Mouse (Mus musculus) C2C12 (cell line): Measurements from ENCODE around the gene Mdk. TPM values are rescaled to one million over a fixed set of nuclear protein-coding genes. Genes with fewer than 3 reads are reported as not detected.

Experiments used
- H3K27me3 ChIP-seq: one replicate; pipeline ENCODE4 v1.6.1; 2011; ENCODE audit not compliant: control insufficient read depth, insufficient read depth, insufficient read length
- H3K36me3 ChIP-seq: one replicate; pipeline ENCODE4 v1.6.1; 2011; ENCODE audit not compliant: control insufficient read depth, insufficient read depth
- H3K4me3 ChIP-seq: one replicate; pipeline ENCODE4 v1.5.1; 2011; ENCODE audit warnings: mild to moderate bottlenecking, control low read depth; ENCODE audit not compliant: poor library complexity, insufficient read depth, severe bottlenecking
- H3K79me2 ChIP-seq: one replicate; pipeline ENCODE4 v1.6.1; 2011; ENCODE audit not compliant: control insufficient read depth, insufficient read depth
- H3K79me3 ChIP-seq: one replicate; pipeline ENCODE4 v1.6.1; 2011; ENCODE audit warnings: low read depth, control low read depth
- H3ac ChIP-seq: one replicate; pipeline ENCODE3; 2011; ENCODE audit warnings: low read depth; ENCODE audit not compliant: control insufficient read depth, insufficient read length
- CEBPB ChIP-seq: IDR thresholded peaks from one replicate; pipeline ENCODE4 v1.6.1; 2011; ENCODE audit warnings: low read depth, mild to moderate bottlenecking, control low read depth, moderate library complexity
- CTCF ChIP-seq: IDR thresholded peaks from one replicate; pipeline ENCODE4 v1.5.1; 2011; ENCODE audit not compliant: control insufficient read depth, insufficient read depth, insufficient read length
- FOSL1 ChIP-seq: IDR thresholded peaks from one replicate; pipeline ENCODE4 v1.8.0; 2011; ENCODE audit warnings: mild to moderate bottlenecking, low read length; ENCODE audit not compliant: poor library complexity, insufficient read depth, severe bottlenecking
- MAX ChIP-seq: IDR thresholded peaks from one replicate; pipeline ENCODE4 v1.6.1; 2011; ENCODE audit warnings: mild to moderate bottlenecking, control low read depth
- MYOD1 ChIP-seq: IDR thresholded peaks from one replicate; pipeline ENCODE4 v1.6.1; 2011; ENCODE audit warnings: low read depth; ENCODE audit not compliant: control insufficient read depth, insufficient read length
- MYOG ChIP-seq: IDR thresholded peaks from one replicate; pipeline ENCODE4 v1.6.1; 2011; ENCODE audit not compliant: control insufficient read depth, insufficient read length; ENCODE audit errors: extremely low read depth
- USF1 ChIP-seq: IDR thresholded peaks from one replicate; pipeline ENCODE4 v1.6.1; 2011; ENCODE audit warnings: low read depth, mild to moderate bottlenecking, control low read depth, moderate library complexity
- polyA plus RNA-seq: library from polyadenylated mRNA; unstranded; fragments of >200 nt; fragmentation: generic; extraction: Trizol; gene quantifications from one replicate; pipeline ENCODE4 v1.2.1, GENCODE M21; 2012; ENCODE audit warnings: missing spikeins

The Mdk gene
- polyA plus RNA-seq, 1 experiment: 0.33 TPM

DNA sequence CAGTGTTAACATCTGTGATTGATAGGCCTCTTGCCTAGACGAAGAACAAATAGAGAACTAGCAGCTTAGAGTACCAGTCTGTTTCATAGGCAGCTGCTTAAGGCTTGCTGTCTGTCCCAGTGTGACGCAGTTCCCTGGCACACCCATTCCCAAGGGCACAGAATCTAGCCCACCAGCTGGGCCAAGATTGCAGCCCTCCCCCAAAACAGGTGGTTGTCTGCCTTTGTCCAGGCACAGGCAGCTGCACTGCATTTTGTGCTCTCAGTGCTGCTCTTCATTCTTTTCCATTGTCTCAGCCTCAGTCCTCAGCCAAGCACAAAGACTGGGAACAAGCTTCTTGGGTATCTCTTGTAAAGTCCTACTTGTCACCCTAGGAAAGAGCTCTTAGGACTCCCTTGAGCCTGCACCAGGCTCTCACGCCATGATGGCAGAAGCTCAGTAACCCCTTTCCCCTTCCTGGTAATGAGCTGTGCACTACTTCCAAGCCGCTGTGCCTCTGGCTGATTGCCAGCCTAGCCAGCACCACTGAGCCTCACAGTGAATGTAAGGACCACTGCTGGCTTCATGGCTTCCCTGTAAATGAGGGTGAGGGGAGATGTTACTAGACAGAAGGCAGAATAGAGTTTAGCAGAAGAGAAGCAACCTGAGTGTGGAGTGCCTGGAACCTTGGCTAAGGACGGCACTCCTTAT is 27.3 kb downstream of the Mdk start:
- Histone ChIP-seq H3K4me3 (no peak overlapping the region), H3K79me2 (no peaks in the 10 kb centered on the region), H3K79me3 (no peaks in the 10 kb centered on the region), H3K36me3 (peaks cover 24% of the 10 kb centered on the region), H3K27me3 (no peaks in the 10 kb centered on the region), H3ac (no peak overlapping the region)
- TF ChIP-seq MYOD1 (no peak), CEBPB (no peak), MAX (no peak), MYOG (no peak), FOSL1 (no peak), CTCF (no peak), USF1 (no peak)

- Histone ChIP-seq H3K36me3 (peaks cover 13% of the 10 kb centered on the region), H3K4me3 (no peak overlapping the region), H3K79me3 (no peaks in the 10 kb centered on the region), H3ac (no peak overlapping the region), H3K79me2 (no peaks in the 10 kb centered on the region), H3K27me3 (no peaks in the 10 kb centered on the region)
- TF ChIP-seq FOSL1 (no peak), CEBPB (no peak), MYOD1 (no peak), USF1 (no peak), MAX (no peak), CTCF (no peak), MYOG (no peak)
Observed at GRCm38 (mm10) chr2:91903171-91903925, 28.7 kb downstream of the Mdk start.

DNA sequence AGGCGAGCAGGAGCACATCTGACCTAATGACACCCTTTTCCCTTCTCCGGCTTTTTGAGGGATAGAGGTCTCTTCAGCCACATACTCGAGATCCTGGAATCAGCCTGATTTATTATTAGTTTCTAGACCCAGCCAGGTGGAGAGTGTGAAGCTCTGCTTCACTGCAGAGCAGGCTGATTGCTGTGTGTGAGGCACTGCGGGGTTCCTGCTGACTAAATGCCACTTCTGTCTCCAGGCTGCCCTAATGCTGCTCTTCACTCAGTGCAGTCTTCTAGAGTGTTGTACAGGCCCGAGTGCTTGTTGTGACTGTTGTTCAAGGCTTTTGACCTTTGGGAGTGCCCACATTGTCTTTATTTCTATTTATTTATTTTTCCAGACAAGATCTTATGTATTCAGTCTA is 29.8 kb downstream of the Mdk start:
- Histone ChIP-seq H3ac (no peak overlapping the region), H3K36me3 (peaks cover 17% of the 10 kb centered on the region), H3K4me3 (no peak overlapping the region), H3K27me3 (no peaks in the 10 kb centered on the region), H3K79me3 (no peaks in the 10 kb centered on the region), H3K79me2 (no peaks in the 10 kb centered on the region)
- TF ChIP-seq MYOD1: no peak
- TF ChIP-seq USF1: no peak
- no peak for TF ChIP-seq MAX
- no peak for TF ChIP-seq CTCF
- TF ChIP-seq MYOG: no peak
- TF ChIP-seq CEBPB: no peak
- no peak for TF ChIP-seq FOSL1

DNA sequence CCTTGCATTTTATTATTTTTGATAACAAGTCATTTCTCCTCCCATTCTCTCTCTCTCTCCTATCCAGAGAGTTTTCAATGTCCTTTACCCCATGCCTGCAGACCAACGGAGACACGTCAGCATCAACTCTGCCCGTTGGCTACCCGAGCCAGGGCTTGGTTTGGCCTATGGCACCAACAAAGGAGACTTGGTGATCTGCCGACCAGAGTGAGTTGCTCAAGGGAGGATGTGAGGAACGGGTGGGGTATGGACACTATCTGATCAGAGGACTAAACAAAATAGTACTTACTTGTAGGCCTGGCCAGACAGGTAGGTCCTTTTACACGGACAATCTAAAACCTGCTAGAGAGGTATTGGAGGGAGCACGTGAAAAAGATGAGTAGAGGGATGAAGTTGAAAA is 31.7 kb downstream of the Mdk start:
- Histone ChIP-seq H3K79me3 (no peaks in the 10 kb centered on the region), H3K27me3 (no peaks in the 10 kb centered on the region), H3K79me2 (no peaks in the 10 kb centered on the region), H3K4me3 (no peak overlapping the region), H3K36me3 (peaks cover 15% of the 10 kb centered on the region), H3ac (no peak overlapping the region)
- no peak for TF ChIP-seq MYOG
- TF ChIP-seq FOSL1: no peak
- TF ChIP-seq MAX: no peak
- no peak for TF ChIP-seq CEBPB
- no peak for TF ChIP-seq MYOD1
- no peak for TF ChIP-seq USF1
- TF ChIP-seq CTCF: no peak

DNA sequence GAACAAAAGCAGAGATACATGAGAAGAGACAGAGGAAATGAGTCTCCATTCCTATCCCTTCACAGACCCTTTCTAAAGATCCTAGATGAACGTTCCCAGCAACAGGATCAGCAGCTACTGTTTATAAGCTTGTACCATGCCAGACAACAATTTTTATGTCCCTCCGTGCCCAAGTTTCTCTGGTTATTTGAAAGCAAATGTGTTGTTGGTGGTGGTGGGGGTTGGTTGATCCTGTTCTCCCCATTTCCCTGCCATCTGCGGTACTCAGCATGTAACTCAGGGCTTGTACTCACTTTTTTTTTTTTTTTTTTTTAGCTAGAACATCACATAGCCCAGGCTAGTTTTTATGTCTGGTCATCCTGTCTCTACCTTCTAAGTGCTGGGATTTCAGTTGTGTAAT is 33.0 kb downstream of the Mdk start:
- H3ac ChIP-seq: no peak overlapping the region
- no peak for TF ChIP-seq USF1
- TF ChIP-seq CTCF: no peak
- no peak for TF ChIP-seq MYOG
- TF ChIP-seq MYOD1: no peak
- TF ChIP-seq FOSL1: no peak
- H3K79me2 ChIP-seq: no peaks in the 10 kb centered on the region
- peaks cover 15% of the 10 kb centered on the region for H3K36me3 ChIP-seq
- no peaks in the 10 kb centered on the region for H3K27me3 ChIP-seq
- H3K79me3 ChIP-seq: no peaks in the 10 kb centered on the region
- no peak overlapping the region for H3K4me3 ChIP-seq

DNA sequence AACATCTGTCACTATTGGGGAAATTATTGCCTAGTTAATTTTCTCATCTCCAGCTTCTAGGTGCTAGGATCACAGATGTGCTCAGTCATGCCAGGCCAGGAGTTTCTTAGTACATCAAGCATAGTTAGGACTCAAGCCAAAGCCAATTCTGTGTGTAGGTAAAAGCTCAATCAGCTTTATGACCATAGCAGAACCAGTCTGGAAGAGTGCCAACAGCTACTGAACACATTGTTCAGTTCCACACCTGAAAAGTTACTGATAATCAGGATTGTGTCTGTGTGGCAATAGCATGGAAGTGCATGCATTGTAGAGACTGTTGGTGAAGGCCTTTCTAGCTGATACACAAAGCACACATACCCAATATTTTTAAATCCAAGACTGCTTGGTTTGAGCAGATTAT is 34.1 kb downstream of the Mdk start:
- TF ChIP-seq MYOD1 (no peak), MYOG (no peak), FOSL1 (no peak), USF1 (no peak), MAX (no peak), CEBPB (no peak), CTCF (no peak)
- H3K79me3 ChIP-seq: no peaks in the 10 kb centered on the region
- no peak overlapping the region for H3K4me3 ChIP-seq
- H3K27me3 ChIP-seq: no peaks in the 10 kb centered on the region
- H3K79me2 ChIP-seq: no peaks in the 10 kb centered on the region
- peaks cover 15% of the 10 kb centered on the region for H3K36me3 ChIP-seq
- no peak overlapping the region for H3ac ChIP-seq
